Mouse (Mus musculus) liver, adult 2 months (tissue): ENCODE measurements at regions not wholly inside any gene's neighbourhood (a gene's known extent, or its start where the extent isn't known, plus 50 kb on each side); places are given as distances from the start of the nearest gene placed in this dataset.

ENCODE experiments used
- CTCF ChIP-seq: fragments of 200-500 bp; IDR thresholded peaks from 2 replicates; pipeline ENCODE4 v1.5.1; 2011; ENCODE audit warnings: low read depth, low read length, control low read depth
- POLR2A ChIP-seq: fragments of 200-500 bp; IDR thresholded peaks from 2 replicates; pipeline ENCODE4 v1.6.1; 2011; ENCODE audit warnings: low read length, control low read depth; ENCODE audit not compliant: insufficient read depth; ENCODE audit errors: extremely low read depth

DNA sequence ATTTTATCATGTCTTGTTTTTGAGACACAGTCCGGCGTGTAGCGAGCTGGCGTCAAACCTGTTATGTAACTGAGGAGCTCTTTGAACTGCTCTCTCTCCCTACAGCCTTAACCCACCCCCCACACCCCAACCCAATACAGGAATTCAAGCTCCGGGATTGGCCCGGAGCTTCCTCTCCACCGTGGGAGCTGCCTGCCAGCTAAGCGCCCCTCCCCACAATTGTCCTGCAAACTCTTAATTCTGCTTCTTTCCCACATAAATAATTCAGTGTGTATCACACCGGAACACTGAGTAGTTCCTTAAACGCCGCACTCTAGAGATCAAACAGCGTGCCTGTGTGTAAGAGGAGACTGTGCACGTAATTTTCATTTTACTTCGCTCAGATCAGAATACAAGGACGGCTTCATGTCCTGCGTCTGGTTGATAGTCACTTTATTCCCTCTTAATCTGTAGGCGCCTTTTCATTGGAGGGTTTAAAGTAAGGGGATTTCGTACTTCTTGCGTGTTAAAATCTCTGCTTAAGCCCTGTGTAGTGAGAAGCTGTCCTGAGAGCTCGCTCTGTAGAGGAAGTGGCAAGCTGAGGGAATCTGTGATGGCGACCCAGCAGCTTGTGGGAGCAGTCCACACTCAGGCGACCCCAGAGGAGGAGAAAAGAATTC lies 95.3 kb upstream of the Pabpc6 start:
- no peak for TF ChIP-seq POLR2A
- TF ChIP-seq CTCF, result no peak
